Mouse (Mus musculus): ENCODE measurements around the gene Il18r1. TPM values are rescaled to one million over a fixed set of nuclear protein-coding genes. Genes with fewer than 3 reads are reported as not detected.

Il18r1 gene
- not detected in 2 replicates for polyA plus RNA-seq (2011; ENCODE audit: insufficient read depth, insufficient read length, low read depth, missing spikeins)

DNA sequence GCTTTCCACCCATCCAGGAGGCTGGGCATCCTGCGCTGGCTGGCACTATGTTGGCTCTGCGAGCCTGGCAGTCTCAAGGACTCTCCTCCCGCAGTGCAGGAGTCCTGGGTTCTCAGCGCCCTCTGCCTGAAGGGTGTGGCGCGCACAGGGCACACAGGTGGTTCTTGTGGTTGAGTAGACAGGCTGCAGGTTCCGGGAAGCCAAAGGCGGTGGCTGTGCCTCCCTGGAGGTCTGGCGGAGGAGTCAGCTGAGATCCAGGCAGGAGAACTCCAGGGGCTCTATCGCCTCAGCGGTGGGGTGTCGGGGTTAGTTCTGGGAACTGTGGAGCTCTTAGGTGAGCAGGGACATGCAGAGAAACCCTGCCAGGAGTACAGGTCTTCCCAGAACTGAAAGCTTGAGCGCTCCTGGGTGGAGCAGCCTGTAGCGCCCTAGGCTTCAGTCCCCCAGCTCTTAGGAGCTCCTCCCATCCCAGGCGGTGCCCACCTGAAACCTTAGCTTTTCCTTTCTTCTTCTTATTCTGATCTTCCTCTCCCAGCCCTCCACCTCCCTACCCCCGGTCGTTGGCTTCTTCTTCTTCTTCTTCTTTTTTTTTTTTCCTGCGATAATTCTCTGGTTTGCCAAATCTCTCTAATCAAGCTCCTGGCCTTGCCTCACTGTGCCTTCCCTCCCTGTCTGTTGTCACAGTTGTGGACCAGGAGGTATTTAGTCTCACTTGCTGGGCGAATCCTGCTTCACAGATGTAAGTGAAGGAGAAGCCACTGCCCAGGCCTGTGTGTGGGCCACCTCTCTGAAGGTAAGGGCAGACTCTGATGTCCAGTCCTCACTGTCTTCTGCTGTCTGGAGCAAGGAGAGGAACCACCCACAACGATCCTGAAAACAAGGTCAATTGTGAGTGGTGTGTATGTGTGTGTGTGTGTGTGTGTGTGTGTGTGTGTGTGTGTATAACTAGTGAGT, at the start of gene Il18r1:
Il18r1 (plus strand) TSS at position 76 of the 954 bp plus-strand sequence.
- TF ChIP-seq CTCF (IDR thresholded peaks at IDR 0.05; ENCODE audit: low read depth, low read length): peak; percentile 16
- no peak for TF ChIP-seq EP300 (IDR thresholded peaks at IDR 0.05; ENCODE audit: insufficient read depth, low read depth, low read length)
- H3K27me3 ChIP-seq (ENCODE audit: control insufficient read depth, insufficient read depth, low read length, poor library complexity, severe bottlenecking): no peaks in the 10 kb centered on the region
- H3K9me3 ChIP-seq (replicated peaks; ENCODE audit: control insufficient read depth, insufficient read depth, low read length, poor library complexity, severe bottlenecking): no peaks in the 10 kb centered on the region; the same call in 1 of the 2 replicates
- no peak within 1 kb of the TSS for H3K27ac ChIP-seq (ENCODE audit: insufficient read depth, low read length)
- H3K4me3 ChIP-seq (ENCODE audit: low read depth, low read length): no peak within 1 kb of the TSS
- H3K9ac ChIP-seq (ENCODE audit: low read depth, poor library complexity, severe bottlenecking): no peak within 1 kb of the TSS
- no peaks in the 10 kb centered on the region for H3K4me1 ChIP-seq (ENCODE audit: control insufficient read depth, insufficient read depth, low read length)
- H3K36me3 ChIP-seq (ENCODE audit: control insufficient read depth, insufficient read depth, low read length, poor library complexity, severe bottlenecking): no peaks in the 10 kb centered on the region

DNA sequence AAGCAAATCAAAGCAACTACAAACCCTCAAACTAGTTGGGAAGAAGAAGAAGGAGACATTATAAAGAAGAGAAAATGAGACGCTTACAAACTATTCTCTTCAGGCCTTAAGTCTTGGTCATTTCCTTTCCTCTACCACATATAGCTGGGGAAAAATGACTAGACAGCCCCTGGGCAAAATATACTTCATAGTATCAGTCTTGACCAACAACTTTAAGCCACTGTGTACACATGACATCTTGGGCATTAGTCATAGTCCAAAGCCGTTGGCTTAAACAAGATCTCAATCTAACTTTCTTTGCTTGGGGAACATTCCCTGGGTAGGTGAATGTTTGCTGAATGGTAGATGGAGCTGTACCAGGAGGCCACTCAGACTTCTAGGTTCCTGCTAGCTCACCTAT, 48.3 kb upstream of the Il18r1 start:
- no peaks in the 10 kb centered on the region for H3K4me1 ChIP-seq (ENCODE audit: control insufficient read depth, insufficient read depth, low read length)
- no peaks in the 10 kb centered on the region for H3K9me3 ChIP-seq (replicated peaks; ENCODE audit: control insufficient read depth, insufficient read depth, low read length, poor library complexity, severe bottlenecking)
- H3K27me3 ChIP-seq (ENCODE audit: control insufficient read depth, insufficient read depth, low read length, poor library complexity, severe bottlenecking): no peaks in the 10 kb centered on the region; the same call in 1 of the 2 replicates
- no peak overlapping the region for H3K27ac ChIP-seq (ENCODE audit: insufficient read depth, low read length)
- no peak overlapping the region for H3K9ac ChIP-seq (ENCODE audit: low read depth, poor library complexity, severe bottlenecking)
- TF ChIP-seq POLR2A (IDR thresholded peaks at IDR 0.05; ENCODE audit: insufficient read depth, low read length) (no peak), EP300 (IDR thresholded peaks at IDR 0.05; ENCODE audit: insufficient read depth, low read depth, low read length) (no peak), CTCF (IDR thresholded peaks at IDR 0.05; ENCODE audit: low read depth, low read length) (no peak)
- H3K36me3 ChIP-seq (ENCODE audit: control insufficient read depth, insufficient read depth, low read length, poor library complexity, severe bottlenecking): no peaks in the 10 kb centered on the region
- no peak overlapping the region for H3K4me3 ChIP-seq (ENCODE audit: low read depth, low read length)

DNA sequence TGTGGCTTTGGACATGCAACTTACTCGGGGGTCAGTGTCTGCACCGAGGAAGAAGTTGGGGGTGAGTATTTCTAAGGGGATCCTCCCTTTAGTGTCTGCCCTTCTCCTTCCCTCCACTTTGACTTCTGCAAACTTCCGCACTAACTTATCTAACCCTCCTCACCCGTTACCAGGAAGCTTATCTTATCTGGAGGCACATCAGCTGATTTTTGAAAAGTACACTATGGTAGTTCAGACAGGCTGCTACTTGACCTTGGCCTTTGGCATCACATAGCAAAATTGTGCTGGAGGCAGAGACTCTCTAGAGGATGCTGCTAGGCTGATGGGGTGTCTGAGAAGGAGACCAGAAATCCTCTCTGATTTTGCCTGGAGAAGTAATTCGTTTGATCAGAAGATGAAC, 46.8 kb upstream of the Il18r1 start:
- Histone ChIP-seq H3K9ac (ENCODE audit: low read depth, poor library complexity, severe bottlenecking) (no peak overlapping the region), H3K9me3 (replicated peaks; ENCODE audit: control insufficient read depth, insufficient read depth, low read length, poor library complexity, severe bottlenecking) (no peaks in the 10 kb centered on the region), H3K4me1 (ENCODE audit: control insufficient read depth, insufficient read depth, low read length) (no peaks in the 10 kb centered on the region), H3K36me3 (ENCODE audit: control insufficient read depth, insufficient read depth, low read length, poor library complexity, severe bottlenecking) (no peaks in the 10 kb centered on the region), H3K27me3 (ENCODE audit: control insufficient read depth, insufficient read depth, low read length, poor library complexity, severe bottlenecking) (no peaks in the 10 kb centered on the region; the same call in 1 of the 2 replicates), H3K4me3 (ENCODE audit: low read depth, low read length) (no peak overlapping the region), H3K27ac (ENCODE audit: insufficient read depth, low read length) (no peak overlapping the region)
- TF ChIP-seq CTCF (IDR thresholded peaks at IDR 0.05; ENCODE audit: low read depth, low read length) (no peak), POLR2A (IDR thresholded peaks at IDR 0.05; ENCODE audit: insufficient read depth, low read length) (no peak), EP300 (IDR thresholded peaks at IDR 0.05; ENCODE audit: insufficient read depth, low read depth, low read length) (no peak)

DNA sequence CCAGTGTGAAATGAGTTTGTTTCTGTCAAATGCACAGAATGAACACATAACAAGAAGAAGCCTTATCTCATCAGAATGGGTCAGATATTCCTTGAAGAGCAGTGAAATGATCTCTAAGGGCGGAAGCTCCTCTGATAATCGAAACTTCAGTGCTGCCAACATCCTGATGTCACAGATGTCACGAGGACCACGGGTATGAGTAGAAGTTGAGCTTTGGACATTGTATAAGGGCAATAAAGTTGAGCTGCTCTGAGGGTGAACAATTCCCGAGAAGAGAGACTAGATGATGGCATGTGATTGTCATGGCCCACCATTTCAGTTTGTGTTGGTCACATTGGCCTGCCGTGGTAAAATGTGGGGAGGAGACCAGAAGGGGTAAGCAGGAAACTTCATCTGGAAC, 41.5 kb upstream of the Il18r1 start:
- no peak overlapping the region for H3K9ac ChIP-seq (ENCODE audit: low read depth, poor library complexity, severe bottlenecking)
- no peaks in the 10 kb centered on the region for H3K4me1 ChIP-seq (ENCODE audit: control insufficient read depth, insufficient read depth, low read length)
- H3K9me3 ChIP-seq (replicated peaks; ENCODE audit: control insufficient read depth, insufficient read depth, low read length, poor library complexity, severe bottlenecking): no peaks in the 10 kb centered on the region
- no peaks in the 10 kb centered on the region; the same call in 1 of the 2 replicates for H3K27me3 ChIP-seq (ENCODE audit: control insufficient read depth, insufficient read depth, low read length, poor library complexity, severe bottlenecking)
- H3K27ac ChIP-seq (ENCODE audit: insufficient read depth, low read length): no peak overlapping the region
- no peak for TF ChIP-seq CTCF (IDR thresholded peaks at IDR 0.05; ENCODE audit: low read depth, low read length)
- H3K36me3 ChIP-seq (ENCODE audit: control insufficient read depth, insufficient read depth, low read length, poor library complexity, severe bottlenecking): no peaks in the 10 kb centered on the region
- H3K4me3 ChIP-seq (ENCODE audit: low read depth, low read length): no peak overlapping the region

DNA sequence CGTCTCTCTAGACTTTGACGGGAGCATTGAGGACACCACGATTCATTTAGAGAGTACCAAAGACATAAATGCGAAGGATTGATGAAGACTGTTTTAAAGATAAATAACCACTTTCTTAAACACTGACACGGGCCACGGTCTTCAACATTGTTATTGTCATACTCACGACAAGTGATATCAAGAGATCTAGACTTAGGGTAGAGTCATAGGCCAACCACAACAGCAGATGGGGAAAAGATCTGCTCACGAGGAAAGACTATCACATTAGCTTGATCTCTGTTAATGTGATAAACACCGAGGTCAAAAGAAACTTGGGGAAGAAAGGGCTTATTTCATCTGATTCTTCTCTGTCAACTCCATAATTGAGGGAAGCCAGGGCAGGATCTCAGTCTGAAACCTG, 38.1 kb upstream of the Il18r1 start:
- no peaks in the 10 kb centered on the region for H3K36me3 ChIP-seq (ENCODE audit: control insufficient read depth, insufficient read depth, low read length, poor library complexity, severe bottlenecking)
- no peaks in the 10 kb centered on the region for H3K9me3 ChIP-seq (replicated peaks; ENCODE audit: control insufficient read depth, insufficient read depth, low read length, poor library complexity, severe bottlenecking)
- H3K4me3 ChIP-seq (ENCODE audit: low read depth, low read length): no peak overlapping the region
- H3K4me1 ChIP-seq (ENCODE audit: control insufficient read depth, insufficient read depth, low read length): no peaks in the 10 kb centered on the region
- H3K9ac ChIP-seq (ENCODE audit: low read depth, poor library complexity, severe bottlenecking): no peak overlapping the region
- no peak for TF ChIP-seq CTCF (IDR thresholded peaks at IDR 0.05; ENCODE audit: low read depth, low read length)
- no peak for TF ChIP-seq POLR2A (IDR thresholded peaks at IDR 0.05; ENCODE audit: insufficient read depth, low read length)
- no peak for TF ChIP-seq EP300 (IDR thresholded peaks at IDR 0.05; ENCODE audit: insufficient read depth, low read depth, low read length)
- no peak overlapping the region for H3K27ac ChIP-seq (ENCODE audit: insufficient read depth, low read length)
- no peaks in the 10 kb centered on the region for H3K27me3 ChIP-seq (ENCODE audit: control insufficient read depth, insufficient read depth, low read length, poor library complexity, severe bottlenecking)

DNA sequence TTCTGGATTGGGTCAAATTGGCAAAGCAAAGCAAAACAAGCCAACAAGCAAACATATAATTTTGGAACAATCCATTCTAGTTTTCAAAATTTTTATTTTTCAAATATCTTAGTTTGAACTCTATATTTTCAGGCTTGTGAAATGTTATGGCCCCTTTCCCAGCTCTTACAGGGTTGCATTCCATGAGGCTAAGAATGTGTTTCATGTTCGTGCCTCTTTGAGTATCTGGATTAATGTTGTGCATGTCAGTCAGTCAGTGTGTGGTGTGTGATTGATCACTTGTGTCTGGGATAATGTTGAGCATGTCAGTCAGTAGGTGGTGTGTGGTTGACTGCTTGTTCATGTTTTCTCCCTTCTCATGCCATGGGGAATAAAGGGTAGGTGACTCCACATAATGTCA, 37.5 kb upstream of the Il18r1 start:
- H3K4me1 ChIP-seq (ENCODE audit: control insufficient read depth, insufficient read depth, low read length): no peaks in the 10 kb centered on the region
- no peaks in the 10 kb centered on the region for H3K36me3 ChIP-seq (ENCODE audit: control insufficient read depth, insufficient read depth, low read length, poor library complexity, severe bottlenecking)
- no peaks in the 10 kb centered on the region for H3K27me3 ChIP-seq (ENCODE audit: control insufficient read depth, insufficient read depth, low read length, poor library complexity, severe bottlenecking)
- H3K9ac ChIP-seq (ENCODE audit: low read depth, poor library complexity, severe bottlenecking): no peak overlapping the region
- no peak overlapping the region for H3K27ac ChIP-seq (ENCODE audit: insufficient read depth, low read length)
- no peaks in the 10 kb centered on the region for H3K9me3 ChIP-seq (replicated peaks; ENCODE audit: control insufficient read depth, insufficient read depth, low read length, poor library complexity, severe bottlenecking)
- no peak for TF ChIP-seq CTCF (IDR thresholded peaks at IDR 0.05; ENCODE audit: low read depth, low read length)
- TF ChIP-seq EP300 (IDR thresholded peaks at IDR 0.05; ENCODE audit: insufficient read depth, low read depth, low read length): no peak
- TF ChIP-seq POLR2A (IDR thresholded peaks at IDR 0.05; ENCODE audit: insufficient read depth, low read length): no peak
- no peak overlapping the region for H3K4me3 ChIP-seq (ENCODE audit: low read depth, low read length)

Data from ES-Bruce4 (cell line).